Mouse (Mus musculus) cortical plate, adult 2 months (tissue): ENCODE measurements around the gene Selenbp2.
"Not testable (repeated sequence)": the region's sequence is repeated elsewhere in the genome, so short reads cannot be mapped to it uniquely, and the experiment has no call there.

Experiments
- CTCF ChIP-seq: fragments of 200-500 bp; IDR thresholded peaks from 2 replicates; pipeline ENCODE4 v1.5.1; 2011; ENCODE audit warnings: mild to moderate bottlenecking, control low read depth, low read length; ENCODE audit not compliant: insufficient read depth; ENCODE audit errors: extremely low read depth
- POLR2A ChIP-seq: fragments of 200-500 bp; IDR thresholded peaks from 2 replicates; pipeline ENCODE4 v1.6.1; 2011; ENCODE audit warnings: mild to moderate bottlenecking, low read length, control low read depth; ENCODE audit not compliant: insufficient read depth; ENCODE audit errors: extremely low read depth

DNA sequence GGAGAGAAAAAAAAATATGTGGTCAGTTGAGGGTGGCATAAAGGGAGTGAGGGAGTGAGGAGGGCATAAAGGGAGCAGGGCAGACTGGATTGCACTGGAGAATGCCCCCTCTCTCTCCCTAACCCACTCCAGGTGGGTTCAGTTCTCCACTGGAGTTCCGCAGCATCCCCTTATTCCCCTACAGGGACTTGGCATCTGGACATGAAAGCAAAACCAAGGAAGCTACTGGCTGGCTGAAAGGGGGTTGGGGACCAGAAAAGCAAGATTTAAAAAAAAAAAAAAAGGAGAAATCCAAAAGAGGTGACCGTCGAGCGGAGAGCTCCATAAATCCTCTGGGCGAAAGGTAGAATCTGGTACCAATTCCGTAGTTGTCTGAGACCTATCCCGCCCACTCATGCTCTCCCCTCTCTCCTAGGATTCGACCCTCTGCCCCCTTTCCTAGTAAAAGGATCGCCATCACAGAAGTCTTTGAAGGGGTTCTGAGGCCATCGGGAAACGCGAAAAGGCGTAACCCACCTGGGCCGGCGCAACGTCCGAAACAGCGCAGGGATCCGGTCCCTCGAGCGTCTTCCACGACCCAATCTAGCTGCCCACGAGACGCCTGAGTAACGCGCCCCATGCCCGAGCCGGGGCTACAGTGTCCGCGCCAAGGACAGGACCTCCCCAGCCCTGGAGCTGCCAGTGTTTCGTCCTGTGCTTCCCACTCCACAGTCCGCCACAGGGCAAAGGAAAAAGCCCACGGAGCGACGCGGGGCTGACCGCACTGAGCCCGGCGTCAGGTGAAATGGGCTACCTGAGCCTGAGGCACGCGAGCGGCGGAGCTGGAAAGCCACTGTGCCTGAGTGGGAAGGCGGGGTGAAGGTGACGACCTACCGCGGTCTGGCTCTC is 35.3 kb upstream of the Selenbp2 start:
- not testable (repeated sequence) for TF ChIP-seq CTCF, POLR2A
